Mouse (Mus musculus) inflammation-experienced regulatory T-cells, adult 6 months (primary cell): ENCODE measurements at regions not wholly inside any gene's neighbourhood (a gene's known extent, or its start where the extent isn't known, plus 50 kb on each side); places are given as distances from the start of the nearest gene placed in this dataset.

ENCODE experiments used
- ATAC-seq: one replicate; pipeline ENCODE4 v1.8.0; 2017

DNA sequence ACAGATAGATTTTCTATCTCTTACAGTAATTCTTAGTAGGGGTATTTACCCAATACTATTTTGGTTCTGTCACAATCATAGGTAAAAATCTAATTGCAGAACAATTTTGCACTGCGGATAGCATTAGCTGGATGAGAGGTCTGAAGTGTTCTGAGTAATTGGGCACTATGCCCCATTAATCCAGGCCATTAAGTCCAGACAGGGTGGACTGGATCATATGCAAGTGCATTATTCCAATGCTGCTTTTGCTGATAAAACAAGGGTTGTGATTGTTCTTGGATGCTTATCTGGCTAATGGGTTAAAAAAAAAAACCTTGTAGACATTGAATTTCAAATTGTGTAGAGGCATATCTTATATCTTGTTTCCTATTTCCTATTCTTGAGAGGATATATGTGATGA is 1732.6 kb upstream of the Gm6569 start:
- ATAC-seq = no peak

DNA sequence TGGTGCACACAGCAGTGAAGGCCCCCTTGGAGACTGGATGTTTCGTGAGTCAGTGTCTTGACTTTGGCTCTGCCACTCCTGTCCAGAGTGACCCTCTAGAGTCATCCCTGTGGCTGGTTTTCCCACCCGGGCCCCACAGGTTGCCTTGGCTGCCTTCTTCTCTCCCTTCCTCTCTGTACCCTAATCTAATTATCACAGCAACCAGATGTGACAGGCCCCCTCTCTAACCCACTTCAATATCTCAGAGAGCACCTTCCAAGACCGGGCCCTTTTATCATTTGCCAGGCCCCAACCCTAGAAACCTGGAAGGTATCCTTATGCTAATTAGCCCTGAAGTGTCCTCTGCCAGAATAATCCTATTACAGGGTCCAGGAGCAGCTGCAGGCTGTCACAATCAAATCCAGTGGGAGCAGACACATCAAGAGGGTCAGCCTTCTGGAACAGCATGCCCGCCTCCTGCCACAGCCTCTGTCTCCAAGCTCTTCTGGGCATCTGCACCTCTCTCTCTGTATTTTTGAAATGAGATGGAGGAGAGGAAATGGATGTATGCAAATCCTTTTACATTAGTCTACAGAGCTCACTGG is 1728.4 kb upstream of the Gm6569 start:
- ATAC-seq = no peak

- ATAC-seq = no peak
Measured at GRCm38 (mm10) chr15:72110520-72110919, 1723.8 kb upstream of the Gm6569 start.

DNA sequence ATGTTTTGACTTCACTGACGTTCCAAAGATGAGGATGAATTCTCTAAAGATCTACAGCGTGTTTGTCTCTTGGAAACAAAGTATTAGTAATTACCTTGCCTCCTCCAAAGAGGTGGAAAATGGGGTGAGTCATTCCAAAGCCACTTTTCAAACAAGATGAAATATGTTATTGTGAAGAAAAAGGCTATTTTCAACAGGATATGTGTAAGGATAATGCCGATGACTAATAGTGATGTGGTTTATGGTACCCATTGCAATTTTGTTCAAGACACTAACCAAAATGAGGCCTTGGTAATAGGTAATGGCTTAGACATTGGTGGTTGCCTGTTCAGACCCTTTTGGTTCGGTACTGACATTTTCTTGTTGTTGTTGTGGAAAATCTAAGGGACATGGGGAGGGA is 1717.6 kb upstream of the Gm6569 start:
- no peak for ATAC-seq

DNA sequence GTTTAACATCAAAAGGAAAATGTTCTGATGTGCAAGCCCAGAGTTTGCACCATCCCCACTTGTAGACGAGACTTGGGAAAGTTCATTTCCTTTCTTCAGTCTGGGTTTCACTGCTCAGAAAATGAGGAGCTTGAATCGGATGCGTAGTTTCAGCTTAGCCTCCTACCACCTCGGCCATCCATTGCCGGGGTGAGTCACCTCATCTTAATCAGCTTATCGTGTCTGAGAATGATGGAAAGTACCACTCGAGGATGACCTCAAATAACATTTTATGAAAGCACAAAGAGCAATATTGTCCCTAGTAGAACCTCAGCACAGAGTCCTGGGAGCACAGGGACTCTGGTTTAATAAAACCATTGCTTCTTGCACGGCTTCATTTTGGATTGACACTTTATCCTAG is 1700.1 kb upstream of the Gm6569 start:
- no peak for ATAC-seq

- ATAC-seq = no peak
Measured at GRCm38 (mm10) chr15:72135992-72136617, 1698.3 kb upstream of the Gm6569 start.

DNA sequence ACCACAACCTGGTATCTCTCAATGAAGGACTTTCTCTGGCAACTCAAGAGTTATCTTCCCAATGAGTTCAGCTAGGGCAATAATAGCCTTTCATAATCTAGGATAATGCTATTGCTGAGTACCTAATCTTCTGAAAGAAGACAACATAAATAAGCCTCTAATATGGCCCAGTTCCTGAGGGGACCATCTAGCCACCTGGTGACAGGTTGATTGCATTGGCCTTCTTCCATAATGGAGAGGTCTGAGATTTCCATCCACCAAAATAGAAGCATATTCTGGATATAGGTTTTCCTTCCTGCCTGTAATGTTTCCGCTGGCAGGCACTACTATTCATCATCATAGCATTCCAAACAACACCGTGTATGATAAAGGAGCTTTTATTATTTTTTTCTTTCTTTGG is 1694.2 kb upstream of the Gm6569 start:
- no peak for ATAC-seq

DNA sequence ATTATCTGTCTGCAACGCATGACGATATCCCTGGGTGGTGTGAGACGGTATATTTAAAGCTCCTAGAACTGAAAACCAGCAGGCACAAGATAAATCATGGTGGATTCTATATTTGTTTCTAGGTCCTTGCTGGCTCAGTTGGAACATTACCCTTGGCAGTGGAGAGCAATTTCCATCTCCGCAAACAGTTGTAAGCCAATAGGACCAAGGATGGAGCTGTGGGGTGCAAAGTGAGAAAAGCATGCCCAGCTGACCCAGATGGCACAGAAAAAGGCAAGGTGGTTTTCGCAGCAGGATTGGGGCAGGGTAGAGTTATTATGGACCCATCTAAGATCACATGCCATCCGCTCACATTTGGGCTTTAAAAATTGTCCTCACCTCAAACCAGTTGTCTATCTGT is 1683.8 kb upstream of the Gm6569 start:
- ATAC-seq = no peak

DNA sequence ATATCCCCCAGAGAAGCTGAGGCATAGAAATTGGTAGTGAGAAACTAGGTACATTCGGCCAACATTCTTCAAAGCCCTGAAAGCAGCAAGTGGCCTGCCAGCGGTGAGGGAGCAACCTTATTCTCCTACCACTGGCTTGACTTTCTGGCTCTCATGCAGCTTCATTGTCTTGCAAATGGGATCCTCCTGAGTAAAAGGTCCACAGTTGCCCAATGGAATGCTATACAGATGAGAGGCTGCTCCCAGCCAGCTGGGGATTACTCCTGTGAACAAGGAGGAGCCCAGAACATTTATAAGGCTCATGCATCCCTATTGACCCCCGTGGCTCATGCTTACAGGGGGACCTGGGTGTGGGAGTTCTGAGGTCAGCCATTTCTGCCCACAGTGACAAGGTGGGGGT is 1675.9 kb upstream of the Gm6569 start:
- no peak for ATAC-seq

GRCm38 (mm10) chr15:72200861-72201260 is 1633.5 kb upstream of the Gm6569 start:
- no peak for ATAC-seq

DNA sequence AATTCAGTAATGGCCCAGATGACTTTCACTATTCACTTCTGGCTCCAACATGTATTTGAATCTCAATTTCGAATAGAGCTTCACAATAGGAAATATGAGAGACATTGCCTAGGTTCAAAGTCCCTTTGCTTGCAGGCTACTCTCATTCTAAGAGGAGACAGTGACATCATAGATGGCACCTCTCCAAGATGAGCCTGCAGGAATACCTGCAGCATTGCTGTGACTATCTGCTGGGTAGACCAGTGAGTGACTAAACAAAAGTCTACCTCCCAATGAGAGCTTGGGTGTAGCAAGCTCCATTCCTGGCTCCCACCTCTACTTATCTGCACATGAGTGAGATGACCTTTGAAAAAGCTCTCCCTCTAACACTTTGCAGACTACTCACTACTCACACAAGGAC is 1632.6 kb upstream of the Gm6569 start:
- ATAC-seq = no peak

DNA sequence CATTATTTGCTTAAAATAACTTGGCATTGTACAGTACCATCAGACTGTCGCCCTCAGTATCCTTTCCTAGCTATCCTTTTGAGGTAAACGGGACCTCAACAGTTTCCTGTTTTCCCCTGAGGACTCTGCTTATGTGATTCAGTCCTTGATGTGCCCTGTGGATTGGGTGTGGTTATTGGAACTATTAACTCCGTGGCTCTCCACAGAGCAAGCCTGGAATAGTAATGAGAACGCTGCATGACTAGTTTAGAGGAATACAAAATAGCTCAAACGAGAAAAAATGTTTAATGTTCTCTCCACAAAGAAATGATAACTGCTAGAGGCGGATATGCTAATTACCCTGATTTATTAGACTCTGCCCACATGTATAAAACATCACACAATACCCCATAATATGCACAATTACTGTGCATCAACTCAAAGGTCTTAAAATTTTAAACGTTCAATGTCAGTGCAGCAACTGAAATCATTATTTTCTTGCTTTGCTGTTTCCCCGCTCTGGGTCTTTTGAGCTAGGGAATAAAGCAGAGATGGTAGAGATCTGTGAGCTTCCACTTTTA is 1629.0 kb upstream of the Gm6569 start:
- ATAC-seq = no peak

DNA sequence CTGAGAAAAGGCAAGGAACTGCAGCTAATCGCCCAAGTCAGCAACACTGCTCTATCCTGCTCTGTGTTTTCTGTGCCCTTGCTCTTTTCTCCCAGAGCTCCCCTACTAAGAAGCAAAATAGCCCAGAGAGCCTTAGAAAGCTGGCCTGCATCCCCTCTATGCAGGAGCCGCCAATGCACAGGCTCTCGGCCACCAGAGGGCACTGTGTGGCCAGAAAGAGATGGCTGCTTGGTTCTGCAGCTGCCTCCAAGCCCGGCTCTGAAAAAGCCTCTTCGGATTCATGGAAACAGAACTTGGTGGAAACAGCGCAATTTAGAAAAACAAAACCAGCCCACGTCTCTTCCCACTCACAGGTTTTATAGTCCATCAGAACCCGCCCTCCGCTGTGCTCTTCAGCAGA is 1628.4 kb upstream of the Gm6569 start:
- no peak for ATAC-seq

DNA sequence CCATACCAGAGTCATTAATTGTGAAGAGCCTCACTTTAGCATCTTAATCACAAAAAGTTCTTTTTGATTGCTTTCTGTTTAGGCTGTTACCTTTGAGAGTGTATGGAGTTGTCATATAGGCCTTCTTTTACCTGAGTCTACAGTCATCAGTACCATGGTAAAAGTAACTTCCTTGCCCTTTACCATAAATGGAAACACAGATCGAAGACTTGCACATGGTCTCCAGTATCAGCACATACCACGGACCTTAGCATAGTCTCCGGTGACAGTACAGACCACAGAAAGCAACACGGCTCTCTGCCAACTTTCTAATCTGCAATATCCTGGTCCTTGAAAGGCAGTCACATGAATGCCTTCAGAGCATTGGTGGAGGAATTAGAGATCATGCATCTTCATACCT is 1626.8 kb upstream of the Gm6569 start:
- no peak for ATAC-seq

DNA sequence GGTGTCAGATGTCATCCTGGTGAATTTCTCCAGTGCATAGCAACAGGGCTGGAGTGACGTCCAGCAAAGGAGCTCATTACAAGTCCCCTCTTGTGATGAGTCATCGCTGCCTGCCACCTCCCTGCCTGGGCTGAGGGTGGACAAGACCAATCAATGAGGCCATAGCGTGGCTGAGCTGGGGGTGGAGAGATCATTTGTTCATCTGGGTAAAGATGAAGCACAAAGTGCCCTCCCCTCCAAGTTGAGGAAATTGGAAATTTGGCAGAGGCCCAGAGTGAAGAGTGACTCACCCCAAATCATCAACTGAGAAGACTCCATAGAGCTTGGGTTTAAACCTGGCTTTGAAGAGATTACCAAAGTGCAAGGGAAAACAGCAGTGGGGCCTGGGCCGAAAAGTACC is 1626.3 kb upstream of the Gm6569 start:
- no peak for ATAC-seq

DNA sequence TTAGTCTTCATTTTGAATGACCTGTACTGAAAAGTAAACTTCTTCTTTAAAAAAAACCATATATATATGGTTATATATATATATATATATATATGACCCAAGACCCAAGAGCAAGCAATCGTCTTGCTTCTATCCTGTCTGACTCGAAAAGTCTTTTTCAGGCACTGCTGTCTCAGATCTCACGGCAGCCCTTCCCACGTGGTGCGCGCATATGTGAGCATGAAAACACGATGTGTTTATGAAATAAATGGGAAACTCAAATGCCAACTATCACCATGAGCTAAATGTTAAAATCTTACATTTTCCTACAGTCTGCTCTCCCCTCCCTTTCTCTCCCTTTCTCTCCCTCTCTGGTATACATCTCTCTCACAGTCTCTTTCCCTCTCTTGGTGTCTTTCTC is 1625.4 kb upstream of the Gm6569 start:
- ATAC-seq = no peak

- ATAC-seq = no peak
Measured at GRCm38 (mm10) chr15:72217731-72218130, 1616.6 kb upstream of the Gm6569 start.

GRCm38 (mm10) chr15:72219985-72220384 is 1614.4 kb upstream of the Gm6569 start:
- ATAC-seq = no peak

- no peak for ATAC-seq
Measured at GRCm38 (mm10) chr15:72220786-72221185, 1613.6 kb upstream of the Gm6569 start.

DNA sequence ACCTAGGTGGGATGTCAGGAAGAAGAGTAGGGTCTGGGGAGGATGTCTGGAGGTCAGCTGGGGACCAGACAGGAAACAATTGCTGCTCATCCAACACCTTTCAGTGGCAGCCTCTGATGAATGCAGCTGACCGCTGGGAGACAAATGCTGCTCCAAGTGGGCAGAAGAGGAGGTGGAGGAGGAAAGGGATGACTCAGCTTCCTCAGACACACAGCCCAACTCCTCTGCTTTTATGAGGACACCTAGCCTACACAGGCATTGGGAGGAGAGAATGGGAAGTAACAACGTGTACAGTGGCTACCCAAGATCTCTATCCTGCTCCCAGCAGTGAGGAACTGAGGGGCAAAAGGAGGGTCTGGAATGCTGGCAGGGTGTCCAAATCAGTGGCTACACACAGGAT is 1602.0 kb upstream of the Gm6569 start:
- no peak for ATAC-seq

DNA sequence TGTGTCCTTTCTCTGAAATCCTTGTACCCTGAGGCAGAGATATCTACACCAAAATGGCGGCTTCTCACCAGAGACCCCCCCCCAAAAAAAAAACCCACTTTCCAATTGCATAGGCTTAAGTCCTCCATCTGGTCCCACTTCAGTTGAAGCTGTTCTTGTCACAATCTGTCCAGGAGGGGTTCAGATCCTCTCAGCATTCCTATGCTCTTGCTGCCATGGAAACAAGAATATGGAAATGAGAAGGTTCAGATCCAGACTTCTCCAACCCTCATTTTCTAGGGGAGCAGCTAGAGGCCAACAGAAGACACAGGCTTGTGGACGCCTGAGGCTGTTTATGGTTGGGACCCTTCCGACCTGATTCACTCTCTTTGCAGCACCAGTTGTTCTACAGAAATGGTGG is 1569.7 kb upstream of the Gm6569 start:
- ATAC-seq = no peak

DNA sequence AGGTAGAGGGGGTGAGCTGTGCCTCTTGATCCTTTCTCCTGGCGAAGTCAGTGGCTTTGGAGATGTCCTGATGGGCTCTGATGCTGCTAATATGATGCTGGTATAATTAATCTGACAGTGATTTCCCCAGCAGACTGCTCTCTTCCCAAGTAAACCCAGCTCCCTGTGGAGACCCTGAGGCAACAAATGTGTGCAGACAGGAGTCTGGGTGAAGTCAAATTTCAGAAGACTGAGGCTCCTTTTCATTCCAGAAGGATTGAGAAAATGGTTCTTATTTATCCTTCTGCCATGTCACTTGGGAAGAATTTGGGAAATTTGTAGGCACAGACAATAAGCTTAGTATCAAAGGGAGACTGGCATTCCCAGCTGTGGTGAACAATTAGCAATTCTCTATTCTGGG is 1550.5 kb upstream of the Gm6569 start:
- ATAC-seq = no peak

DNA sequence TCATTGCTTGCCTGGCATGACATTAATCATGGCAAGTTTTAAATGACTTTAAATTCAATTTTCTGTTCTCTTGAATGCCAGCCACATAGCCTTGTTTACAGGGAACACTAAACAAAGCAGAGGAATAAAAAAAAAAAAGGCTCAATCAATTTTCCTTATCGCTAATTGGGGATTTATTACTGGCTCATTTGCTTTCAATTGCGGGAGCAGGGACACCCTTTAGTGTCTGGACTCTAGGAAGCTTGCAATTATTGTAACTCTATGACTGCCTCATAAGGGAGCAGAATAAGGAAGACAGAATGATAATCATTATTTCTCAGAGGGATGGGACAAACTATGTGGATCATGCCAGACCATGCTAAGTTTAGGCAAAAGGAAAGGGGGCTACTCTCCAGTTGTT is 1537.7 kb upstream of the Gm6569 start:
- no peak for ATAC-seq

- ATAC-seq = no peak
Measured at GRCm38 (mm10) chr15:72312417-72312816, 1521.9 kb upstream of the Gm6569 start.

DNA sequence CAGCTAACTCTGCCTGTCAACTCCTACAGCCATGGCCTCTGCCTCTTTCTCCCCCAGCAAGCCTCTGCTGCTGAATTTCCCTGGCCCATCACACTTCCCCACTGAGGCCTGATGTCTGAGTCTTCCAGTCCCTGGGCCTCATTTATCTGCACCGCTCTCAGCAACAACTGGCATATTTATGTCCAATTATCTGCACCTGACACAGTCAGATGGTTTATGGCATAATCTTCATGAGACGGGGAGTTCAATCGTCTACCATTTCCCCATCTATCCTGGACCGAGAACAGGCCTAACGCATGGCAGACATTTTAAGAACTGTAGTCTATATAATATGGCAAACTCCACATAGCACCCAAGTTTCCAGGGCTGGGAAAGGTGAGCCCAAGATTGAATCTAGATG is 1512.8 kb upstream of the Gm6569 start:
- ATAC-seq = no peak
